Mouse (Mus musculus) ES-Bruce4 (cell line): ENCODE data around the gene Tmem108. TPM values are rescaled to one million over a fixed set of nuclear protein-coding genes. Genes with fewer than 3 reads are reported as not detected.
A peak's percentile ranks its signal among the peaks of the same experiment; 100 is the strongest.
"Not testable (repeated sequence)": the region's sequence is repeated elsewhere in the genome, so short reads cannot be mapped to it uniquely, and the experiment has no call there.

Experiments
- H3K27ac ChIP-seq: 2 replicates; pipeline ENCODE4 v1.5.1; 2012; ENCODE audit warnings: low read length, inconsistent platforms; ENCODE audit not compliant: insufficient read depth
- H3K27me3 ChIP-seq: 2 replicates; pipeline ENCODE4 v1.6.1; 2012; ENCODE audit warnings: mild to moderate bottlenecking, low read length, inconsistent platforms; ENCODE audit not compliant: control insufficient read depth, poor library complexity, insufficient read depth, severe bottlenecking
- H3K36me3 ChIP-seq: 2 replicates; pipeline ENCODE4 v1.6.1; 2012; ENCODE audit warnings: inconsistent platforms, mild to moderate bottlenecking, low read length, moderate library complexity; ENCODE audit not compliant: control insufficient read depth, poor library complexity, insufficient read depth, severe bottlenecking
- H3K4me1 ChIP-seq: one replicate; pipeline ENCODE4 v1.8.1; 2011; ENCODE audit warnings: low read length; ENCODE audit not compliant: control insufficient read depth, insufficient read depth
- H3K4me3 ChIP-seq: 2 replicates; pipeline ENCODE4 v1.5.1; 2011; ENCODE audit warnings: low read depth, mild to moderate bottlenecking, low read length
- H3K9ac ChIP-seq: 2 replicates; pipeline ENCODE4 v1.6.1; 2012; ENCODE audit warnings: low read depth, mild to moderate bottlenecking, inconsistent platforms; ENCODE audit not compliant: poor library complexity, severe bottlenecking
- H3K9me3 ChIP-seq: replicated peaks from 2 replicates; pipeline ENCODE4 v1.6.1; 2012; ENCODE audit warnings: mild to moderate bottlenecking, low read length, inconsistent platforms; ENCODE audit not compliant: control insufficient read depth, poor library complexity, insufficient read depth, severe bottlenecking
- CTCF ChIP-seq: IDR thresholded peaks from one replicate; pipeline ENCODE4 v1.8.1; 2011; ENCODE audit warnings: low read depth, low read length
- EP300 ChIP-seq: IDR thresholded peaks from 2 replicates; pipeline ENCODE4 v1.6.1; 2011; ENCODE audit warnings: low read depth, low read length; ENCODE audit not compliant: insufficient read depth
- POLR2A ChIP-seq: IDR thresholded peaks from one replicate; pipeline ENCODE4 v1.8.1; 2011; ENCODE audit warnings: low read length; ENCODE audit not compliant: insufficient read depth
- polyA plus RNA-seq: library from polyadenylated mRNA; stranded (reverse); fragments of >200 nt; gene quantifications from 2 replicates; pipeline ENCODE4 v1.2.4, GENCODE M21; 2011; ENCODE audit warnings: low read depth; ENCODE audit not compliant: missing spikeins, insufficient read depth, insufficient read length

Tmem108 gene
- polyA plus RNA-seq, 1 experiment: 2.1 TPM

DNA sequence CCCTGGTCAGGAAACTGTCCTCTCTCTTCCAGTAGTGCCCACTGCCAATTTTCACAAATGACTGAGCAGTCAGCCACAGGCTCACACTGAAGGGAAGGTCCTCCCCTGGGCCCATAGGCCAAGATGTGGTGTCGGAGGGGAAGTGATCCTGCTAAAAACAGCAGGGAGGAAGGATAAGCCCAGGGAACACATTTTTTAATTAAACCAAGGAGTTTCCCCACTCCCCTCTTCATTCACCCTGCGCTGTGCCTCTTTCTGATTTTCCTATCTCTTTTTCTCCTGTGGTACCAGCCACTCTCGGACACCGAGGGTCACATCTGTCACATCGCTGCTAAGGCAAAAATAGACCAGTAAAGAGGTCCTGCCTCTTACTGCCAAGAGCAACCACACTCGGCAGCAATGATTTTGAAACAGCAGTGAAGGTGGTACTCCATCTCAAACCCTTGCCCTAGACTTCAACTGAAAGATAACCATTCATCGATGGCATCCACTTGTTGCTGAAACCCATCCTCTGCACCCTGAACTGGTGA, 83.0 kb downstream of the Tmem108 start:
- no peaks in the 10 kb centered on the region for H3K9me3 ChIP-seq
- H3K9ac ChIP-seq: no peak overlapping the region
- H3K27me3 ChIP-seq: no peaks in the 10 kb centered on the region
- H3K36me3 ChIP-seq: no peaks in the 10 kb centered on the region
- TF ChIP-seq EP300: no peak
- no peak for TF ChIP-seq POLR2A
- H3K4me3 ChIP-seq: no peak overlapping the region
- H3K27ac ChIP-seq: no peak overlapping the region
- no peaks in the 10 kb centered on the region for H3K4me1 ChIP-seq

DNA sequence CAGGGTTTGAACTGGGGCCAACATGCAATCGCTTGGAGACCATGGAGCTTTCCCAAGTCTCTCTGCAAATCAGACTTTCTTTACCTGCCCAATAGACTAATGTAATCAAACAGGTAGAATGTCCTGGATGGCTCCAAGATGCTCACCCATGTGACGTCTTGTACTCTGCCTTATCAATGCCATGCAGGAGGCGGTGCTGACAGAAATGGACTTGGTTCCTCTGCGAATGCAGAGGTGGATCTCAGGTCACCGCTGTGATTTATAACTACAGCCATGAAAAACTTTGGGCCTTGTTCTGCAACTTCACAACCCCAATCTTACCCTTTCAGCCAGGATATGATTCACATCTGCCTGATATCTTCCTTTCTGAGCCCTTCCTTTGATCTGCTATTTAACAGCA, 83.8 kb downstream of the Tmem108 start:
- H3K4me1 ChIP-seq: no peaks in the 10 kb centered on the region
- no peaks in the 10 kb centered on the region for H3K36me3 ChIP-seq
- H3K27ac ChIP-seq: no peak overlapping the region
- H3K27me3 ChIP-seq: no peaks in the 10 kb centered on the region
- H3K4me3 ChIP-seq: no peak overlapping the region
- no peak overlapping the region for H3K9ac ChIP-seq
- TF ChIP-seq EP300 (no peak), POLR2A (no peak), CTCF (no peak)
- no peaks in the 10 kb centered on the region for H3K9me3 ChIP-seq

DNA sequence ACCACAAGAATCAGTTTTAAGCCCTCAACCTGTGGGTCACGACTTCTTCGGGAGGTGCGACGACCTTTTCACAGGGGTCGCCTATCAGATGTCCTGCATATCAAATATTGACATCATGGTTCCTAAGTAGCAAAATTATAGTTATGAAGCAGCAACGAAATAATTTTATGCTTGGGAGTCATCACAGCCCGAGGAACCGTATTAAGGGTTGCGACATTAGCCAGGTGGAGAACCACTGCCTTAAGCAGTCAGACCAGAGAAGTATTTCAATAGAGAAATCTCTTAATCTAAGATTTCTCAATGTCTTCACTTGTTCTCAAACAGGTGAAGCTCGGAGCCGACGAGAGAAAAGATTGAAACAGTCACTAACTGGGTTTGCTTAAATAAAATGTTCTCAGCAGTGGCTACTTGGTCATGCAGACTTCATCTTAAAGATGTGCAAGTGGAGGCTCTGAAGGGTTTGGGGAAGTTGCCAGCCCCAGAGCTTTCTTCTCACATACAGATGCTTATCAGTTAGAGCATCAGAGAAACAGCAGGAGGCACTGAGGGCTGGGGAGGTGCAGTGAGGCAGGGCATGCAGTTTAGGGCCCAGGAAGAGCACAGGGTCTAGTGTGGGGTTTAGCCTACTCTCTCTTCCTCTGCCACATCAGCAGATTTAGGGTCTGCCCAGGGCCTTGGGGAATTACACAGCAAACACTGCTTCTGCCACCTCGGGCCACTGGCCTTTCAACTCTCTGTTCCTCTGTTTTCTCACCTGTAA, 85.7 kb downstream of the Tmem108 start:
- Histone ChIP-seq H3K4me3 (no peak overlapping the region), H3K9me3 (peaks cover 12% of the 10 kb centered on the region), H3K36me3 (no peaks in the 10 kb centered on the region), H3K9ac (no peak overlapping the region), H3K4me1 (no peaks in the 10 kb centered on the region), H3K27ac (no peak overlapping the region), H3K27me3 (no peaks in the 10 kb centered on the region)
- TF ChIP-seq EP300 (no peak), POLR2A (no peak), CTCF (no peak)

DNA sequence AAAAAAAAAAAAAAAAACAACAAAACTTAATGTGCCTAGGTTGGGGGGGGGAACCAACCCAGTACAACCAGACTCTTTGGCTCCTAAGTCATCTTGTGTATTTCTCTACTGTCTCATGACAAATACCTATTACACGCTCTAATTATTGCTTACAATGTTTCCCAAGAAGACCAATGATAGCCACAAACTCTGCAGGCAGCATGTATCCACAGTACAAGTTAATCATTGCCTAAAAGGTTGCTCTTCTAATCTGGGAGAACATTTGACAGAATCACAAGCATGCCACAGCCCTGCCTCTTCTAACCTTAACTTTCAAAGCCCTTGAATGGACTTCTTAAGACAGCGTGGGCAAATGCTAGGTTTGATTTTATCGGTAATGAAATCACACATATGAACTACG, 88.8 kb downstream of the Tmem108 start:
- no peaks in the 10 kb centered on the region for H3K36me3 ChIP-seq
- H3K4me3 ChIP-seq: no peak overlapping the region
- H3K27ac ChIP-seq: no peak overlapping the region
- TF ChIP-seq POLR2A (no peak), EP300 (no peak), CTCF (no peak)
- peaks cover 20% of the 10 kb centered on the region for H3K9me3 ChIP-seq
- no peaks in the 10 kb centered on the region for H3K27me3 ChIP-seq
- no peaks in the 10 kb centered on the region for H3K4me1 ChIP-seq
- H3K9ac ChIP-seq: no peak overlapping the region

DNA sequence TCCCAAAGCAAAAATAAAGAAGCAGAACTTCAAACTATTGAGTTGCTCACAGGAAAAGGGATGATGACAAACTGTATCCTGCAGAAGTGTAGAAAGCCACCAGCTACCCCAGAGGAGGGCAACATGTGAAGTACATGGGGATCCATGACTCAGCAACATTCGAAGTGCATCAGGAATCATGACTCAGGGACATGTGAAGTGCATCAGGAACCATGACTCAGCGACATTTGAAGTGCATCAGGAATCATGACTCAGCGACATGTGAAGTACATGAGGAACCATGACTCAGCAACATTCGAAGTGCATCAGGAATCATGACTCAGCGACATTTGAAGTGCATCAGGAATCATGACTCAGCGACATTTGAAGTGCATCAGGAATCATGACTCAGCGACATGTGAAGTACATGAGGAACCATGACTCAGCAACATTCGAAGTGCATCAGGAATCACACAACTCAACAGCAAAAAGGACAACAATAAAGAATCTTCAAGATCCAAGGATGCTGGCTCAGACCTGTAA, 91.0 kb downstream of the Tmem108 start:
- not testable (repeated sequence) for H3K9ac ChIP-seq, H3K27me3 ChIP-seq, H3K4me1 ChIP-seq, H3K36me3 ChIP-seq, H3K4me3 ChIP-seq
- H3K9me3 ChIP-seq: peaks cover 20% of the 10 kb centered on the region
- H3K27ac ChIP-seq: peak overlapping the region; percentile 39

DNA sequence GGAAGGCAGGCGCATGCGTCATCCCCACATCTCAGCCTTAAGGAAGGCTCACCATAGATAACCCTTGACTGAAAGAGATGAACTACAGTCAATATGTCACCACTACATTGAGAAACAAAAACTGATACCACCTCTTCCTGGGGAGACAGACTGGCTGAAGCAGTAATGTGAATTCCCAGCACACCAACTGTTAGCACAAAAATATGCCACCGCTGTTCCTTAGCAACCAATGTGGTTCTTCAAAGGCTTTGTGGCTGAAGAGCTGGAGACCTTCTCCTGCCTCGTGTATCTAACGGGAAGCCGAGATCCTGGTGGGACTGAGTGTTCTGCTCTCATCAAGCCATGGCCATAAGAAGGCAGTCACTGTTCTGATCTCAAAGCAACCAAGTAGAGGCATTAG, 92.8 kb downstream of the Tmem108 start:
- Histone ChIP-seq H3K27ac (no peak overlapping the region), H3K4me3 (no peak overlapping the region), H3K9me3 (peaks cover 20% of the 10 kb centered on the region), H3K9ac (no peak overlapping the region), H3K36me3 (no peaks in the 10 kb centered on the region), H3K4me1 (no peaks in the 10 kb centered on the region), H3K27me3 (no peaks in the 10 kb centered on the region)
- TF ChIP-seq POLR2A (no peak), CTCF (no peak), EP300 (no peak)
